Mouse (Mus musculus) stomach, postnatal 0 days (tissue): ENCODE measurements around the gene Mat2a.

Source experiments
- CTCF ChIP-seq: IDR thresholded peaks from 2 replicates; pipeline ENCODE4 v1.5.1; 2016; ENCODE audit warnings: antibody characterized with exemption, low read depth, mild to moderate bottlenecking, moderate library complexity
- EP300 ChIP-seq: optimal IDR thresholded peaks from 2 replicates; pipeline ENCODE3; 2016; ENCODE audit warnings: antibody characterized with exemption

DNA sequence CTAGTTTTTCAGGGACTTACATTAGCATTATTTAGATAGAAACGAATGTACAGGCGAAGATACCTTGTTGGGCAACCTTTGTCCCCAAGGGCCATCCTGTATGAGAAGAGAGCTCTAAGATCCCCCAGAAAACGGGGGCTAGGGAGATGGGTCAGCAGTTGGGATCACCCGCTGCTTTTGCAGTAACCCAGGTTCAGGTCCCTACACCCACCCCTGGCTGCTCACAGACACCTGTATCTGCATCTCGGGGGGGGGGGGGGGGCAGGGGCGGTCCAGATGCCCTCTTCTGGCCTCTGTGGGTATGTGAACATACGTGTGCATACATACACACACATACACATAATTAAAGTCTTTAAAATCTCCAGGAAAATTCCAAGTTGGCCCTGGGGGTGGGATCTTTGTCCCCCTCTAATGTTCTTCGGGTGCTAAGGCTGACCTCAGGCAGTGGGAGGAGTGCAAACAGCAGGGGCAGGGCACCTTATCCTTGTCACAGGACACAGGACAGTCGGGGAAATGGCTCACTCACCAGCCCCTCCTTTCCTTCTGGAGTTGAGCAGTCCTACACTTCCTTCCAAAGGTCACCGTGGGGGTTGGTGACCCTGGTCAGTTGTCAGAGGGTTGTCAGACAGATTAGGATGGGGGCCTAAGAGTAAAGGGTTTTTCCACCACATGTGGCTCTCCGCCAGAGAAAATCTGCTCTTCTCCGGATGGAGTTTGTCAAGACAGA lies 48.4 kb downstream of the Mat2a start:
- TF ChIP-seq EP300 = no peak
- no peak; the same call in none of the 2 replicates for TF ChIP-seq CTCF
